ENCODE assay signal across 7 mouse cellular contexts in the genomic region with DNA sequence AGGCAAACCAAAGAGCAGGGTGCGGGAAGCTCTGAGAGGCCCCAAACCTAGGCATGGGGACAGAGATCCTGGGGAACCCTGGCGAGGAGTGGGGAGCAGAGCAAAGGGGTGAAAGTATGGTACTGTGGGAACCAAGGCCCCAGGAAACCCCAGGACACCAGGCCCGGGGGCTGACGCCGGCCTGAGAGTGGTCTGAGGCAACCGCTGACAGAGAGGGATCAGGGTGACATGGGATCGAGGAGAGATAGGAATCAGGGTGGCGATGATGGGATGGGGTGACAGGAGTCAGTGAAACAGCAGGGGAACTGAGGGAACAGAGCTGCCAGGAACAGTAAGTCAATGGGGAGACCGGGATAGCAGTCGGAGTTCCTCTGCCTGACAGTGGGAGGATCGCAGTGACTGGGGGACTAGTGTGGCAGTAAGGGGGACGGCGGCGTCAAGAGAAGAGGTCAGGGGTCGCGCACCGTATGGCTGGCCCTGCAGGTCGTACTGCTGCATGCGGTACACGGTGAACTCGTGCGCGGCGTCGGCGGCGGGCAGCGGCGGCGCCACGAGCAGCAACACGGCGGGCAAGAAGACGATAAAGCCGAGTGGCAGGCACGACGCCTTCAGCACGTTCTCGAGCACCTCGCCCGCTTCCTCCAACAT. TPM values are rescaled to one million over a fixed set of nuclear protein-coding genes. Genes with fewer than 3 reads are reported as not detected.
A peak's percentile ranks its signal among the peaks of the same experiment; 100 is the strongest.
DNase-seq lines count a peak whose midpoint lies in the region; ATAC-seq and TF ChIP-seq lines count a peak whose summit lies in the region.

No protein-coding gene starts in this region.

- no peak for TF ChIP-seq CTCF in cortical plate, adult 2 months (IDR thresholded peaks at IDR 0.05; ENCODE audit: extremely low read depth, insufficient read depth, low read length)
- peak; percentile 12; the same call in 1 of the 2 replicates for TF ChIP-seq CTCF in liver, postnatal 0 days (IDR thresholded peaks at IDR 0.05; ENCODE audit: low read depth)

- H3K4me3 ChIP-seq in cortical plate, adult 2 months (ENCODE audit: insufficient read depth, low read length): peak overlapping the region; percentile 87
- H3K4me3 ChIP-seq in forebrain, embryonic 15.5 days: peak overlapping the region; percentile 50
- peak overlapping the region; percentile 74 for H3K4me3 ChIP-seq in liver, postnatal 0 days (ENCODE audit: low read depth, low read length)

- DNase-seq in layer of hippocampus, adult 9-11 months: peak; percentile 69
- no peak for DNase-seq in layer of hippocampus, adult 18-20 months (ENCODE audit: low spot score in 2 of 2)
- no peak for DNase-seq in liver, postnatal 0 days
- DNase-seq in embryo, embryonic 11 days: no peak
- DNase-seq in gastrocnemius, postnatal 10 days: no peak

- peak; percentile 29 for ATAC-seq in forebrain, embryonic 15.5 days (replicated peaks)
- ATAC-seq in liver, postnatal 0 days: peak; percentile 22

- H3K4me1 ChIP-seq in cortical plate, adult 2 months (ENCODE audit: control insufficient read depth, insufficient read depth, low read length): peaks cover 4% of the 10 kb centered on the region
- H3K4me1 ChIP-seq in forebrain, embryonic 15.5 days: peaks cover 31% of the 10 kb centered on the region
- H3K4me1 ChIP-seq in liver, postnatal 0 days (ENCODE audit: insufficient read depth): peaks cover 25% of the 10 kb centered on the region

- no peaks in the 10 kb centered on the region for H3K9me3 ChIP-seq in forebrain, embryonic 15.5 days
- no peaks in the 10 kb centered on the region for H3K9me3 ChIP-seq in liver, postnatal 0 days (ENCODE audit: low read length)

- H3K27ac ChIP-seq in cortical plate, adult 2 months (ENCODE audit: insufficient read depth, low read length): peak overlapping the region; percentile 3; the same call in 1 of the 2 replicates
- H3K27ac ChIP-seq in forebrain, embryonic 15.5 days (replicated peaks): peak overlapping the region; percentile 34
- H3K27ac ChIP-seq in liver, postnatal 0 days (ENCODE audit: low read depth): peak overlapping the region; percentile 75

- H3K36me3 ChIP-seq in forebrain, embryonic 15.5 days: peaks cover 17% of the 10 kb centered on the region
- peaks cover 25% of the 10 kb centered on the region for H3K36me3 ChIP-seq in liver, postnatal 0 days (replicated peaks; ENCODE audit: insufficient read depth, low read length)

- TF ChIP-seq POLR2A in cortical plate, adult 2 months (IDR thresholded peaks at IDR 0.05; ENCODE audit: extremely low read depth, insufficient read depth, low read length): no peak

- H3K9ac ChIP-seq in forebrain, embryonic 15.5 days (replicated peaks): peak overlapping the region; percentile 52
- peak overlapping the region; percentile 89 for H3K9ac ChIP-seq in liver, postnatal 0 days (replicated peaks)

- 1% methylated on average over 41 of the region's 41 CpGs for WGBS in forebrain, embryonic 15.5 days
- under 1% methylated on average over 40 of the region's 41 CpGs for WGBS in liver, postnatal 0 days (ENCODE audit: insufficient replicate concordance)

- no peaks in the 10 kb centered on the region for H3K27me3 ChIP-seq in forebrain, embryonic 15.5 days
- no peaks in the 10 kb centered on the region for H3K27me3 ChIP-seq in liver, postnatal 0 days (ENCODE audit: insufficient read depth, low read length)

- no peak for TF ChIP-seq EP300 in liver, postnatal 0 days (IDR thresholded peaks at IDR 0.05; ENCODE audit: low read depth)

- peak overlapping the region; percentile 89 for H3K4me2 ChIP-seq in forebrain, embryonic 15.5 days (replicated peaks)
- H3K4me2 ChIP-seq in liver, postnatal 0 days (ENCODE audit: low read depth, low read length): peak overlapping the region; percentile 99

RNA-seq across cellular contexts. Expression of a gene that starts 0.5 kb away (rescaled TPM):
- 10 to 100 TPM; 77.5 to 87.4 TPM for total RNA-seq in layer of hippocampus, adult 18-20 months (2021)
- polyA plus RNA-seq in cortical plate, adult 2 months (2012; rRNA removed): 124 and 129 TPM in 2 replicates
- polyA plus RNA-seq in forebrain, embryonic 15.5 days (2015; fragmentation: Nextera tagmentation; extraction: Ambion mirVana): 60.3 and 65.0 TPM in 2 replicates
- polyA plus RNA-seq in liver, postnatal 0 days (2015; fragmentation: Nextera tagmentation; extraction: Ambion mirVana): 29.2 and 30.6 TPM in 2 replicates
- 10 to 100 TPM; 45.9 to 48.2 TPM for total RNA-seq in gastrocnemius, postnatal 10 days (2021)

RNA-seq across cellular contexts. Expression of a gene that starts 4.2 kb away (rescaled TPM):
- under 1 TPM; 0.53 to 0.94 TPM for total RNA-seq in layer of hippocampus, adult 18-20 months (2021)
- 0.87 and 1.1 TPM in 2 replicates for polyA plus RNA-seq in cortical plate, adult 2 months (2012; rRNA removed)
- 0.69 and 0.73 TPM in 2 replicates for polyA plus RNA-seq in forebrain, embryonic 15.5 days (2015; fragmentation: Nextera tagmentation; extraction: Ambion mirVana)
- polyA plus RNA-seq in liver, postnatal 0 days (2015; fragmentation: Nextera tagmentation; extraction: Ambion mirVana): 6.3 and 7.4 TPM in 2 replicates
- under 1 TPM; 0.56 to 0.61 TPM for total RNA-seq in gastrocnemius, postnatal 10 days (2021)

RNA-seq across cellular contexts. Expression of a gene that starts 13.2 kb away (rescaled TPM):
- total RNA-seq in layer of hippocampus, adult 18-20 months (2021): 100 to 1,000 TPM; 268 TPM
- 307 and 309 TPM in 2 replicates for polyA plus RNA-seq in cortical plate, adult 2 months (2012; rRNA removed)
- 76.1 and 78.5 TPM in 2 replicates for polyA plus RNA-seq in forebrain, embryonic 15.5 days (2015; fragmentation: Nextera tagmentation; extraction: Ambion mirVana)
- polyA plus RNA-seq in liver, postnatal 0 days (2015; fragmentation: Nextera tagmentation; extraction: Ambion mirVana): not detected in 2 replicates
- total RNA-seq in gastrocnemius, postnatal 10 days (2021): under 1 TPM; 0.38 to 0.99 TPM

RNA-seq across cellular contexts. Expression of a gene that starts 28.3 kb away (rescaled TPM):
- total RNA-seq in layer of hippocampus, adult 18-20 months (2021): 1 to 10 TPM; 3.9 to 4.4 TPM
- polyA plus RNA-seq in cortical plate, adult 2 months (2012; rRNA removed): 3.4 and 3.9 TPM in 2 replicates
- polyA plus RNA-seq in forebrain, embryonic 15.5 days (2015; fragmentation: Nextera tagmentation; extraction: Ambion mirVana): 0.57 and 0.84 TPM in 2 replicates
- polyA plus RNA-seq in liver, postnatal 0 days (2015; fragmentation: Nextera tagmentation; extraction: Ambion mirVana): 4.0 and 4.4 TPM in 2 replicates
- total RNA-seq in gastrocnemius, postnatal 10 days (2021): under 1 TPM; 0.47 to 0.77 TPM

RNA-seq across cellular contexts. Expression of a gene that starts 40.3 kb away (rescaled TPM):
- 10 to 100 TPM; 54.2 to 54.7 TPM for total RNA-seq in layer of hippocampus, adult 18-20 months (2021)
- polyA plus RNA-seq in cortical plate, adult 2 months (2012; rRNA removed): 52.2 and 54.5 TPM in 2 replicates
- polyA plus RNA-seq in forebrain, embryonic 15.5 days (2015; fragmentation: Nextera tagmentation; extraction: Ambion mirVana): 24.2 and 29.4 TPM in 2 replicates
- 19.6 and 21.1 TPM in 2 replicates for polyA plus RNA-seq in liver, postnatal 0 days (2015; fragmentation: Nextera tagmentation; extraction: Ambion mirVana)
- total RNA-seq in gastrocnemius, postnatal 10 days (2021): 100 to 1,000 TPM; 329 to 332 TPM

Comparison
In these comparisons a context has a peak if more than half of its experiments do, and no peak if none do; other contexts are left out.
1. H3K27ac ChIP-seq: peak in every context shown above with its lines; median percentile 75 in liver, postnatal 0 days; 34 in forebrain, embryonic 15.5 days; 3 in cortical plate, adult 2 months.
2. RNA of a gene that starts 13.2 kb away (polyA plus RNA-seq): 307 to 309 TPM in cortical plate, adult 2 months and 76.1 to 78.5 TPM in forebrain, embryonic 15.5 days; not detected in liver, postnatal 0 days; every median in the first group is over 10 times any median in the second.
3. Peak in every context shown above with its lines, with median percentiles within 50 percentile points of each other: H3K4me3 ChIP-seq.